Mouse (Mus musculus): ENCODE results near the gene Krt20.

The Krt20 gene

GRCm38 (mm10) chr11:99437972-99438371, at the start of gene Krt20:
Gene Krt20, minus strand, starts transcription at chr11:99438150.
- no peak for DNase-seq

DNA sequence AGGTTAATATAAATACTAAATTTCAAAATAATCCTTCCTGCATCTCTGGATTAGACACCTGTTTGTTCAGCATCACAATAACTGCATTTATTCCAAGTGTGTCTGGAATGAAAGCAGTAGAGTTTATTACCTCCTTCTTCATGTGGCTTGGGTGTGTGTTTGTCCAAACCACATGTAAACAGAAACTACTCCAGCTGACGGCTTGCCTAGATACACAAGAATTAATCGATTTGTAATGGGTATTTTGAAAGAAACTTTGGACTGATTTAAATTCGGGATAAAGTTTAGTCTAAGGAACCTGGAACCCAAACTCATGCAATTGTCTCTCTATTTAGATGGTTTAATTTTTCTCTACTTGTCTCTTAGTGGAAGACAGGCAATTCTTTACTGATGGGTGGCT, 37.0 kb upstream of the Krt20 start:
- no peak for DNase-seq

- DNase-seq = no peak
These were observed 35.5 kb upstream of the Krt20 start for GRCm38 (mm10) chr11:99473433-99473832.

DNA sequence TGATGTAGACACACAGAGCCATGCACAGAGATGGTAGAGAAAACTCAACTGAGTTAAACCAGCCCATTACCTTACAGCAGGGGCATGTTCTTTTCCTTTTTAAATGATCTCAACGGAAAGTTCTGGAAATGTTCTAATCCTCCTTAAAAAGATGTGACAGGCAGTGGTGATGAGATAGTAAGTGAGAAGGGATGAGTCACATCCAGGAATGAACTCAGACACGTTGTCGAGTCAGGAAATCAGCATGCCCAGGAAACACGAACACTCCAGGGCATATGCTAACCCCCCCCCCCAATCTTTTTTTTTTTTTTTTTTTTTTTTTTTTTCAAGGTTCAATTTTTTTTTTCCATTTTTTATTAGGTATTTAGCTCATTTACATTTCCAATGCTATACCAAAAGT, 34.5 kb upstream of the Krt20 start:
- no peak for DNase-seq

DNA sequence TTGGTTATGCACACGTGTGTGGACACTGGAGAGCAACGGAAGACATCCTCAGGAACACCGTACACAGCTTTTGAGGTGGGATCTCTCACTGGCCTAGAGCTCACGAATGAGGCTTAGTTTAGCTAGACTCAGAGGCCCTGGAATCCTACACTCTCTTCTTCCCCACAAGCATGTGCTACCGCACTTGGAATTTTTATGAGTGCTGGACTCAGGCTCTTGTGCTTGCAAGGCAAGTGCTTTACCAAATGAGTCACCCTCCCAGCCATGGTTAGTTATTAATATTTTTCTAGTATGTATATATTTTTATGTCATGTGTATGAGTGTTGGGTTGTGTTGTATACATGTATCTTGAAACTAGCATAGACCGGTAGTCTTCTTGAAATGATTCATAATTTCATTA, 34.0 kb upstream of the Krt20 start:
- DNase-seq = no peak

DNA sequence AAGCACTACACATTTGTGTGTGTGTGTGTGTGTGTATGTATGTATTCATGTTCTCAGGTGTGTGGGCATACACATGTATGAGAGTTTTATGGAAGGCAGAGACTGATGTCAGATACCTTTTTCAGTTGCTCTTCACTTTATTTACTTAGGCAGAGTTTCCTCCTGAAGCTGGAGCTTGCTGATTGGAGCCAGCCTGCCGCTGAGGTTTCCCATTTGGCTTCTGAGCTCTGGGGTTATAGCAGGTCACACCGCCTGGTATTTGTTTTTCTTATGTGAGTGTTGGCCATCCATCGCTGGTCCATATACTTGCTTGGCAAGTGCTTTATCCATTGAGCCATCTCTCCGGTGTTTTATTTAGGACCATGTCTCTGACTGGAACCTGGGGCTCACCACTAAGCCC, 31.3 kb upstream of the Krt20 start:
- no peak for DNase-seq

DNA sequence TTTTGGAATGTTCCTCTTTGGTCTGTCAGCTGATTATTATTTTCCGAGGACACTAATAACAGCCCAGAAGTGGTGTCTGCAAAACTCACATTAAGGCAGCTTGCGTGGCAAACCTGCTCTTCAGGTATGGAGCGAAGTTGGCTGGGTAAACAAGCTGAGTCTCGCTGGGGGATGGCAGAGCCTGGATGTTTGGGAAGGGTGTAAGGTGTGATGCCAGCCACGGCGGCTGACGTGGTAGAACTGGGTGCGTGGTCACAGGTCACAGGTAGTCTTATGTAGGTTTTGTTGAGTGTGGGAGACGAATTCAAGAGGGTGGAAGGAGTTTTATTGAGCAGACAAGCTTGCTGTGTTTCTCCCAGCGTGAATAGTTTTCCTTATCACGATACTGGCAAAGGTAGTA, 30.6 kb upstream of the Krt20 start:
- no peak for DNase-seq

DNA sequence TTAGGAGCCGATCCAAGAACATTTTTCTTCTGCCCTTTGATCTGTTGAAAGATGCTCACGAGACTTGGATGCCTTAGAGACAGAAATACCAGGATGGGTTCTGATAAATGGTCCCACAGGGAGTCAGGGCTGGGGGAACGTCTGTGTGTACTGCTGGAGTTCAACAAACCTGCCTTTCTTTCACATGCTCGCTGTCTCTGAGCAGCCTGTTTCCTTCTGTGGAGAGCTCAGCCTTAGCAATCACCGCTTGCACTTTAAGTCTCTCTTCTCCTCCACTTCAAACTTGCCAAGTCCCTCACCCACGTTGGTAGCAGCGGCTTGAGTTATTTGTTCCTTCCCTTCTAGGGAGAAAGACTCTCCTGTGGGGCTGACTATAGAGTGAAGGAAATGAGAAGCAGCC, 28.4 kb upstream of the Krt20 start:
- no peak for DNase-seq

DNA sequence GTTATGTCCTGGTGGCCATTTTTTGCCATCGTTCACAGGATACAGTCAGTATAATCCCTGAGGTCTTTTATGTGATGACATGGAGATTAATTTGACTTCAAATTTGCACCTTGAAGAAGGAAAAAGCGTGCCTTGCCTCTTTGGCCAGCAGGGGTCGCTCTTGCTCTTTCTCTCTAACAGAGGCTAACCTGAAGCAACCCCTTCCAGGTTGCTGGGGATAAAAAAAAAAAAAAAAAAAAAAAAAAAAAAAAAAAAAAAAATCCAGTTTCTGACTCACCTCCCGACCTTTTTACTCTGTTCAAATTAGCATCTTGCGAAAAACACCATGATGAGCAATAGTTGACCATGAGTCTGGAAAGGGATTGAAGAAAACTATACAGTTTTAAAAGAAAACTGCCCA, 26.9 kb upstream of the Krt20 start:
- DNase-seq = peak; percentile 38 to 53

DNA sequence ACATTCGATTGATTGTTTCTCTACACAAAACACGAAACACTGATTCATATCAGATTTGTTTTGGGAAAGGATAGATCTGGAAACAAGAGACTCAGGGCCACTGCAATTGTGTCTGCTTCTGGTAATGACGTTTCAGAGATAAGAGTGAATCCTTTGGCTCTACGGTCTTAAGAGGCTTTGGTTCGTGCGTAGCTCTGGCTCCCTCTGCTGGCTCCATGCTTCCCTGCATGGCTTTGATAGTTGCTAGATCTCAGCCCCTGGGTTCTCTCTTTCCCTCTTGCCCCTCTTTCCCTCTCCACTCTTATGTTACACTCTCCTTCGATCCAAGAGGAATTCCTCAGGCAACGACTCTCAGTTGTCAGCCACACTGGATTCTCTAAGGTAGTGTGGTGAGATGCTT, 25.2 kb upstream of the Krt20 start:
- DNase-seq = peak; percentile 28 to 36

- no peak for DNase-seq
These were observed 23.8 kb upstream of the Krt20 start for GRCm38 (mm10) chr11:99461736-99462135.

GRCm38 (mm10) chr11:99458887-99459286, 20.9 kb upstream of the Krt20 start:
- no peak for DNase-seq

GRCm38 (mm10) chr11:99454759-99455158, 16.8 kb upstream of the Krt20 start:
- DNase-seq = no peak

DNA sequence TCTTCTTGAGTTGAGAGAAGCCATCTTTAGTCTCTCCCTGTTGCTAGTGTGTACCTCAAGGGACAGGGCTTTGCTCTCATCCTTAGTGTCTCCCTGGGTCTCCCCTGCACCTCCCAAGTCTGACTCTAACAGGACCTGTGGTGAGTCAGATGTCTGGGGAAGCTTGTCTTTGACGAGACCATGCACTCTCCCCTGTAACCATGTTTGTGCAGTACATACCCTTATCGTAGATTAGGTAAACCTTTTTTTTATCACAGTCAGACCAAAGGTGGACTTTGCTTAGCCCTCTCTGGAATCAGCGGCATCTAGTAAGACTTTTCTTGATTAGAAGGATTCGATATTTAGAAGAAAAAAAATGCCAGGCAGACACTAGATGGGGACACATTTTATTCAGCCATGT, 16.1 kb upstream of the Krt20 start:
- DNase-seq = no peak

GRCm38 (mm10) chr11:99448769-99449168, 10.8 kb upstream of the Krt20 start:
- DNase-seq = no peak

- DNase-seq = no peak
These were observed 3.3 kb upstream of the Krt20 start for GRCm38 (mm10) chr11:99441220-99441619.

DNA sequence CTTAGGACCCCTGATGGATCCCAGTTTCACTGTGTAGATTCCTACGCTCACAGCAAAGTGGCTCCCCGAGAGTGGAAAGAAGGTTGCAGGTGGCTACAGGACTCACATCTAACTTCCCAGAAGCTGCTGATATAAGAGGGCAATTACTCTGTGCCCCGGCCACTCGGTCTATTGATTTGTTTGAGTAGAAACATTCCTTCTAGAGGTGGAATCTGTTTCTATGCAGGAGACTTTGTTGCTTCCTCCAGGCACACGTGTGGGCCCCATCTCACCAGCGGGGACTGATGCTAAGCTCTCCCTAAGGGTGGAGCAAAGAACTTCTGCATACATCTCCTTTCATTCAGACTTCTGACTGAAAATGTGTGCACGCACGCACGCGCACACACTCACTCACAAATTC, 1.5 kb upstream of the Krt20 start:
- no peak for DNase-seq

GRCm38 (mm10) chr11:99436625-99437024, 1.3 kb downstream of the Krt20 start:
- no peak for DNase-seq

- no peak for DNase-seq
These were observed 7.3 kb downstream of the Krt20 start for GRCm38 (mm10) chr11:99430670-99431069.

GRCm38 (mm10) chr11:99422159-99422558, 15.8 kb downstream of the Krt20 start, which contains the start of gene Krt12:
Gene Krt12, minus strand, starts transcription at chr11:99422259.
- no peak for DNase-seq

DNA sequence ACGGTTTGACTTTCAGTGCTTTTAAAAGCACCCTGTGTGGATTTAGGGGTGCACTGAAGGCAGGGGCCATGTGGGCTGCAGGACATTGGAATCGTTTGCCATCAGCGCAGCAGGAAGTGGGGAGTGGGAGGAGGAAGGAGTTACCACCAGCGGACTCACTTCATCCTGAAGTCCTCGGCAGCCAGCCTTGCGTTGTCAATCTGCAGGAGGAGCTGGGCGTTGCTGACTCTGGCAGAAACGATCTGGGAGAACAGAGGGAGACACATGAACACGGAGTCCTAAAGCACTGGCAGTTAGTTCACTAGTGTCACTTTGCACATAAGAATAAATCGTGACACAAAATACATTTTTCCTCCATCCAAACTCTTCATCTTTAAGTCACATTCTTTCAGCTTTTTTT, 17.4 kb downstream of the Krt20 start:
- DNase-seq = no peak

- DNase-seq = no peak
These were observed 20.1 kb downstream of the Krt20 start for GRCm38 (mm10) chr11:99417819-99418218.

DNA sequence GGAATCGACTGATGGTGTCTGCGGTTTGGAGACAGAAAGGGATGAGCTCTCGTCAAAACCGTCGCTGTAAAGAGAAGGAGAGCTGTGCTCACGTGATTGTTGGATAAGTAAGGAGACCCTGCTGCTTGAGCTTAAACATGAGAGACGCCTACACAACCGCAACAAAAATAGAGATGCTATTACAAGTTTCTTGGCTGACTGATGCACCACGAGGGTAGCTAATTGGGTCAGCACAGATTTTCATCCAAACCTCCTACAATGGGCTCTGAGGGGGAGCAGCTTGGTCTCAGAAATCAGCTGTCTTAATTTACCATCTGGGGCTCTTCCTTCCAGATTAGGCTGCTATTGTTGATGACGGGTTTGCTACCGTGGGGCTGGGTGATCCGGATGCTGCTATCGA, 21.0 kb downstream of the Krt20 start:
- no peak for DNase-seq

DNA sequence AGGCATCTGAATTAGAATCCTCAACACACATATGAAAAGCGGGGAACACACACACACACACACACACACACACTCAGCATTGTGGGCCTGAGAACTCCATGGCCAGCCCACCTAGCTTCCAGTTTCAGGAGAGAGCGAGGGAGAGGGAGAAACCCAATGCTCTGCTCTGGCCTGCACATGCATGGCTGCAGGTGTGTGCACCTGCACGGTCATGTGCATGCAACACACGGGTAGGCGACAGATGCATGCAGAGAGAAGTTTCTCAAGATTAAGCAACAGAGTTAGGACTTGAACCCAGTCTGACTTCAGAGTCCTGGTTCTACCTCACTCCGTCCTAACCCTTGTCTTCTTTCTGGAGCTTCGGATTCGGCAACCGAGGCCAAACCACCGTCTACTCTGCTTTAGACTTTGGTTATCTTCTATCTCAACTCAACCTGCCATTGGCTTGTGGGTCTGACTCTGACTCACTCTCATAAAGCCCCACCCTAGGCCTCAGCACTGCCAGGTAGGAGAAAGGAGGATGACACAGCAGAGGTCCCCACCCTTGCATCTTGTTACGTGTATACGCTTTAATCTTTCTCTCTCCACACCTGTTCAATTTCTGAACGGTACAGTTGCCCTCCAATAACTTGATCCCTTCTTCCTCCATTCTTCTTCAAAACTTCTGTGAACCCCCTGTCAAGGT, 23.3 kb downstream of the Krt20 start:
- no peak for DNase-seq

DNA sequence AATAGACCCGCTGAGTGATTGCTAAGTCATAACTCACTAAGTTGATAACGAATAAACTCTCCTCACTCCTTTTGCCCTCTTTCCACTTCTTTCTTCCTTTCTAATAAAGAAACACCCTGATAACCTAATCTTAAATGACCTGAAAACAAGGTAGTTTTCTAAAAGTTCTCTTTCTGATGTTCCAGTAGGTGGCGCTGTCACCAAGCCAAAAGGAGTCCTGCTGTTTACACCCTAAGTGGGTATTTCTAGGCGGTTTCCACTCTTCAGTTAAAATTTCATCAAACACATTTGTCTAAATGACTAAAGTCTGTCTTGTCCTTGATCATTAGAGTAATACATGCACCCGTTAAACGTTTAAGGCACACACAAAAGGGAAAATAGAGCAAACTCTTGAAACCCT, 24.7 kb downstream of the Krt20 start:
- DNase-seq = no peak
